ENCODE assay signal across 8 mouse cellular contexts in genomic region chr17:26397339-26397738, GRCm38 (mm10). TPM values are rescaled to one million over a fixed set of nuclear protein-coding genes. Genes with fewer than 3 reads are reported as not detected.
DNase-seq lines count a peak whose midpoint lies in the region; ATAC-seq lines count a peak whose summit lies in the region.
"Had no signal": no experiment of that assay in that cellular context is flagged by ENCODE, and none has a peak within 500 bp of the region (broad histone marks: within the 10 kb centered on the region; RNA-seq: fewer than 3 reads in every experiment).

No protein-coding gene starts in this region.

- H3K4me2 ChIP-seq in lung, embryonic 16.5 days (ENCODE audit: low read depth, low read length), result no peak overlapping the region
- H3K4me2 ChIP-seq in heart, embryonic 15.5 days, result no peak overlapping the region
- no peak overlapping the region for H3K4me2 ChIP-seq in hindbrain, embryonic 14.5 days (replicated peaks)
- H3K4me2 ChIP-seq: embryonic facial prominence, embryonic 15.5 days had no signal

- 16% methylated on average over 6 of the region's 6 CpGs for WGBS in lung, embryonic 16.5 days
- 36% methylated on average over 6 of the region's 6 CpGs for WGBS in heart, embryonic 15.5 days
- WGBS in hindbrain, embryonic 14.5 days, result 58% methylated on average over 6 of the region's 6 CpGs

- no peak overlapping the region for H3K9ac ChIP-seq in lung, embryonic 16.5 days (ENCODE audit: low read length)
- H3K9ac ChIP-seq in heart, embryonic 15.5 days, result no peak overlapping the region
- no peak overlapping the region for H3K9ac ChIP-seq in hindbrain, embryonic 14.5 days
- H3K9ac ChIP-seq: embryonic facial prominence, embryonic 15.5 days had no signal

- intact Hi-C loops in left cerebral cortex, postnatal 25 days (cut with DNase I), result no loop called here

- H3K9me3 ChIP-seq in lung, embryonic 16.5 days (ENCODE audit: control insufficient read depth, low read length), result no peaks in the 10 kb centered on the region
- no peaks in the 10 kb centered on the region for H3K9me3 ChIP-seq in heart, embryonic 15.5 days (replicated peaks)
- H3K9me3 ChIP-seq in hindbrain, embryonic 14.5 days (ENCODE audit: control insufficient read depth, low read length), result no peaks in the 10 kb centered on the region
- H3K9me3 ChIP-seq: embryonic facial prominence, embryonic 15.5 days had no signal

- H3K27ac ChIP-seq in lung, embryonic 16.5 days (ENCODE audit: low read length), result no peak overlapping the region
- H3K27ac ChIP-seq in heart, embryonic 15.5 days, result no peak overlapping the region
- H3K27ac ChIP-seq in hindbrain, embryonic 14.5 days, result no peak overlapping the region
- H3K27ac ChIP-seq: embryonic facial prominence, embryonic 15.5 days had no signal

- ATAC-seq in lung, embryonic 16.5 days (ENCODE audit: low read depth), result peak; percentile 45; the same call in 1 of the 2 replicates
- ATAC-seq in heart, embryonic 15.5 days (replicated peaks; ENCODE audit: insufficient number of reproducible peaks, insufficient read depth, low FRiP score, low read depth), result peak; percentile 81; the same call in 1 of the 2 replicates
- ATAC-seq in hindbrain, embryonic 14.5 days (ENCODE audit: low FRiP score), result no peak
- ATAC-seq in monocyte, adult 5-6 weeks (replicated peaks; ENCODE audit: insufficient number of reproducible peaks, low FRiP score, low TSS enrichment, poor library complexity, severe bottlenecking), result no peak

- no peak for DNase-seq in lung, postnatal 25 days (ENCODE audit: low spot score)
- peak; percentile 64 to 94 for DNase-seq in left cerebral cortex, postnatal 25 days (ENCODE audit: low spot score in 2 of 2)
- peak; percentile 35 for DNase-seq in testis, postnatal 14 days (ENCODE audit: low spot score)
- DNase-seq in hindbrain, embryonic 14.5 days (ENCODE audit: low spot score), result no peak

- no peaks in the 10 kb centered on the region for H3K4me1 ChIP-seq in lung, embryonic 16.5 days (replicated peaks; ENCODE audit: control insufficient read depth, insufficient read depth, low read length)
- peaks cover 5% of the 10 kb centered on the region; the same call in 1 of the 2 replicates for H3K4me1 ChIP-seq in heart, embryonic 15.5 days (replicated peaks)
- no peaks in the 10 kb centered on the region for H3K4me1 ChIP-seq in hindbrain, embryonic 14.5 days (replicated peaks; ENCODE audit: control insufficient read depth, insufficient read depth, low read length)
- H3K4me1 ChIP-seq: embryonic facial prominence, embryonic 15.5 days had no signal

- H3K36me3 ChIP-seq in lung, embryonic 16.5 days (ENCODE audit: control insufficient read depth, insufficient read depth, low read length), result no peaks in the 10 kb centered on the region
- H3K36me3 ChIP-seq in heart, embryonic 15.5 days, result no peaks in the 10 kb centered on the region
- no peaks in the 10 kb centered on the region for H3K36me3 ChIP-seq in hindbrain, embryonic 14.5 days (replicated peaks; ENCODE audit: control insufficient read depth, insufficient read depth)
- H3K36me3 ChIP-seq: embryonic facial prominence, embryonic 15.5 days had no signal

- no peak overlapping the region for H3K4me3 ChIP-seq in lung, embryonic 16.5 days (ENCODE audit: low read length)
- H3K4me3 ChIP-seq in heart, embryonic 15.5 days, result no peak overlapping the region
- H3K4me3 ChIP-seq in hindbrain, embryonic 14.5 days (replicated peaks; ENCODE audit: low read length), result no peak overlapping the region
- H3K4me3 ChIP-seq: embryonic facial prominence, embryonic 15.5 days had no signal

- no peaks in the 10 kb centered on the region for H3K27me3 ChIP-seq in lung, embryonic 16.5 days (ENCODE audit: control insufficient read depth, insufficient read depth, low read depth, low read length)
- H3K27me3 ChIP-seq in heart, embryonic 15.5 days, result no peaks in the 10 kb centered on the region
- H3K27me3 ChIP-seq in hindbrain, embryonic 14.5 days (ENCODE audit: control insufficient read depth, insufficient read depth, low read length), result no peaks in the 10 kb centered on the region
- H3K27me3 ChIP-seq: embryonic facial prominence, embryonic 15.5 days had no signal

RNA-seq across cellular contexts. Expression of gene Neurl1b, which starts 17.3 kb away (rescaled TPM):
- 1.8 and 2.3 TPM in 2 replicates for polyA plus RNA-seq in lung, embryonic 16.5 days (2015; fragmentation: Nextera tagmentation; extraction: Ambion mirVana)
- 2.5 and 2.7 TPM in 2 replicates for polyA plus RNA-seq in heart, embryonic 15.5 days (2015; fragmentation: Nextera tagmentation; extraction: Ambion mirVana)
- 10 to 100 TPM; 75.2 to 75.9 TPM for total RNA-seq in left cerebral cortex, postnatal 25 days (2021)
- 1.9 and 2.1 TPM in 2 replicates for polyA plus RNA-seq in hindbrain, embryonic 14.5 days (2014; fragmentation: Nextera tagmentation; extraction: Ambion mirVana)
- total RNA-seq in monocyte, adult 5-6 weeks (2017), result 0.11 to 0.29 TPM in 2 of 3 replicates, not detected in the other

Comparison
In these comparisons a context has a peak if more than half of its experiments do, and no peak if none do; other contexts are left out.
1. ATAC-seq: peak in lung, embryonic 16.5 days (single experiment) and heart, embryonic 15.5 days (single experiment); none in hindbrain, embryonic 14.5 days (single experiment) and monocyte, adult 5-6 weeks (single experiment).
2. DNase-seq: peak in left cerebral cortex, postnatal 25 days (2 of 2) and testis, postnatal 14 days (single experiment); none in lung, postnatal 25 days (single experiment) and hindbrain, embryonic 14.5 days (single experiment).